Mouse (Mus musculus) CD4-positive, CD25-positive, alpha-beta regulatory T cell, adult 2 months (primary cell): ENCODE measurements at regions not wholly inside any gene's neighbourhood (a gene's known extent, or its start where the extent isn't known, plus 50 kb on each side); places are given as distances from the start of the nearest gene placed in this dataset.

Source experiments
- DNase-seq: peaks from one replicate; pipeline ENCODE4 v3.0.0-alpha.2; 2012; ENCODE audit warnings: low read depth, low spot score

- DNase-seq = no peak
Measured at GRCm38 (mm10) chrX:104762377-104762776, 91.5 kb upstream of the Zdhhc15 start.

GRCm38 (mm10) chrX:104760311-104760710 is 89.4 kb upstream of the Zdhhc15 start:
- DNase-seq = peak; percentile 1

GRCm38 (mm10) chrX:104749356-104749755 is 78.5 kb upstream of the Zdhhc15 start:
- peak; percentile 18 for DNase-seq
